Mouse (Mus musculus): ENCODE data around the gene Smurf2. TPM values are rescaled to one million over a fixed set of nuclear protein-coding genes. Genes with fewer than 3 reads are reported as not detected.

The Smurf2 gene
- polyA plus RNA-seq, 1 experiment, result 13.0 TPM

DNA sequence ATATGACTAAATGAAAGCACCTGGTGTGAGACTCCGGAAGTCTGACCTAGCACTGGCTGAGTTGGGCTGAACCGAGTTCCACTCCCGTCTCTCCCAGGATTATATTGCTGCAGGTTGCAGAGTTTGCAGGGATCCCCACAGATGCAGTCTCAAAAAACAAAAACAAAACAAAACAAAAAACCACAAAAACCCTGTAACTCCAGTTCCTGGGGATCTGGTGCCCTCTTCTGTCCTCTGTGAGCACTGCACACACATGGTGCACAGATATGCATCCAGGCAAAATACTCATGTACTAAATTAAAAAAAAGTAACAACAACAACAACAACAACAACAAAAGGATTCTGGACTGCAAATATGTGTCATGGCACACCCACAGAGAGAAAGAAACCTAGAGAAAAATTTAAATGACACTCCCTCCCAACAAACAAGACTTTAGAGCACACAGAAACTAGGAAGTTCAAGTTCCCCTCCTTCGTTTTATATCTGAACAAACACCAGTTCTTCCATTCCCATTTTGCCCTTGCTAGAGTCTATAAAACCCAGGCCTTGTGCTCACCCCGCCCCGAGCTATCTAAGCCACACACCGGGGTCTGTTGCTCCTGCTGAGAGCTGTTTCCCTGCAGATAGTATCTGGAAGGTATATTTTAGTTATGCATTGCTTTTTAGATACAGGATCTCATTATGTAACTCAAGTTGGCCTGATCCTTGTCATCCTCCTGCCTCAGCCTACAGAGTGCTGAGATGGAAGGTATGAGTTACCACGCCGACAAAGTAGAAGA lies 150.1 kb downstream of the Smurf2 start:
- no peaks in the 10 kb centered on the region for H3K79me2 ChIP-seq (ENCODE audit: control insufficient read depth, insufficient read depth)
- no peak overlapping the region for H3K4me3 ChIP-seq (ENCODE audit: insufficient read depth, poor library complexity, severe bottlenecking)
- H3ac ChIP-seq (ENCODE audit: control insufficient read depth, insufficient read length, low read depth), result no peak overlapping the region
- H3K27me3 ChIP-seq (ENCODE audit: control insufficient read depth, insufficient read depth, insufficient read length), result no peaks in the 10 kb centered on the region
- H3K79me3 ChIP-seq (ENCODE audit: low read depth), result no peaks in the 10 kb centered on the region
- TF ChIP-seq MAX (IDR thresholded peaks at IDR 0.05) (no peak), FOSL1 (IDR thresholded peaks at IDR 0.05; ENCODE audit: insufficient read depth, low read length, poor library complexity, severe bottlenecking) (no peak), MYOD1 (IDR thresholded peaks at IDR 0.05; ENCODE audit: control insufficient read depth, insufficient read length, low read depth) (no peak), MYOG (IDR thresholded peaks at IDR 0.05; ENCODE audit: control insufficient read depth, extremely low read depth, insufficient read length) (no peak), CEBPB (IDR thresholded peaks at IDR 0.05; ENCODE audit: low read depth) (no peak), CTCF (IDR thresholded peaks at IDR 0.05; ENCODE audit: control insufficient read depth, insufficient read depth, insufficient read length) (no peak), USF1 (IDR thresholded peaks at IDR 0.05; ENCODE audit: low read depth) (no peak)
- peaks cover 92% of the 10 kb centered on the region for H3K36me3 ChIP-seq (ENCODE audit: control insufficient read depth, insufficient read depth)

Small RNA genes within 50 kb of the gene (microRNA-seq; reads per million reads assigned to microRNA genes)
- not detected for gene Gm25994 (ENCODE audit: borderline microRNAs expressed)
- 0.84 reads per million, percentile 18 among the genes with 10 or more reads in this experiment for gene Gm27322 (ENCODE audit: borderline microRNAs expressed)
- gene Mir3064 (ENCODE audit: borderline microRNAs expressed), result 4.5 reads per million, percentile 51 among the genes with 10 or more reads in this experiment

Other genes with a start within 250 kb of the Smurf2 start
- 0.15 TPM for gene Pecam1, start 170.1 kb downstream of the Smurf2 start, polyA plus RNA-seq (2012; fragmentation: generic; extraction: Trizol)
- gene Milr1, start 169.5 kb downstream of the Smurf2 start, polyA plus RNA-seq (2012; fragmentation: generic; extraction: Trizol), result 19.9 TPM
- gene Polg2, start 141.2 kb downstream of the Smurf2 start, polyA plus RNA-seq (2012; fragmentation: generic; extraction: Trizol), result 6.9 TPM
- gene Ddx5, start 131.5 kb downstream of the Smurf2 start, polyA plus RNA-seq (2012; fragmentation: generic; extraction: Trizol), result 218 TPM
- gene Cep95, start 131.5 kb downstream of the Smurf2 start, polyA plus RNA-seq (2012; fragmentation: generic; extraction: Trizol), result 3.5 TPM
- gene Kpna2, start 78.8 kb upstream of the Smurf2 start, polyA plus RNA-seq (2012; fragmentation: generic; extraction: Trizol), result 50.9 TPM
- 0.47 TPM for gene 1810010H24Rik, start 105.0 kb upstream of the Smurf2 start, polyA plus RNA-seq (2012; fragmentation: generic; extraction: Trizol)
- 14.8 TPM for gene Bptf, start 211.4 kb upstream of the Smurf2 start, polyA plus RNA-seq (2012; fragmentation: generic; extraction: Trizol)